Mouse (Mus musculus) urinary bladder, postnatal 14 days (tissue): ENCODE measurements around the gene Foxm1.

Source experiments
- DNase-seq: peaks from one replicate; pipeline ENCODE4 v3.0.0; 2021; ENCODE audit warnings: low spot score

The Foxm1 gene

GRCm38 (mm10) chr6:128362381-128363006 is at the start of gene Foxm1, which contains the start of gene Rhno1:
Gene Foxm1 (plus strand): TSS chr6:128362967.
Gene Rhno1 (minus strand): TSS chr6:128362911.
- peak; percentile 87 for DNase-seq

GRCm38 (mm10) chr6:128314796-128315195 is 48.0 kb upstream of the Foxm1 start:
- DNase-seq, result no peak

DNA sequence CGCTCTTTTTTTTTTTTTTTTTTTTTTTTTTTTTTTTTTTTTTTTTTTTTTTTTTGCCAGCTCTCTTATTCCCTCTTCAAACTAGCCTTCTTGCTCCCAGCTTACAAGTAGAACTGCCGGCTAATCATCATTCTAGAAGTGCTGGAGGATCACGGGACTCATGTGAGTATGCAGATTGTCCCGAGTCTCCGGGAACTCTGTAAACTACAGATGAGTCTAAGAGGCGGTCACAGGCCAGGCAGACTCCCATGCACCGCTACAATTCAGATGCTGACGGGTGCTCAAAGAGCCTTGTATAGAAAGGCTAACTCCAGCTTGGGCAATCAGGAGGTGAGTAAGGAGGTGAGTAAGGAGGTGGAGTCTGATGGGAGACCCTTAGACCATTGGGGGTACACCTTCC is 47.2 kb upstream of the Foxm1 start:
- no peak for DNase-seq

DNA sequence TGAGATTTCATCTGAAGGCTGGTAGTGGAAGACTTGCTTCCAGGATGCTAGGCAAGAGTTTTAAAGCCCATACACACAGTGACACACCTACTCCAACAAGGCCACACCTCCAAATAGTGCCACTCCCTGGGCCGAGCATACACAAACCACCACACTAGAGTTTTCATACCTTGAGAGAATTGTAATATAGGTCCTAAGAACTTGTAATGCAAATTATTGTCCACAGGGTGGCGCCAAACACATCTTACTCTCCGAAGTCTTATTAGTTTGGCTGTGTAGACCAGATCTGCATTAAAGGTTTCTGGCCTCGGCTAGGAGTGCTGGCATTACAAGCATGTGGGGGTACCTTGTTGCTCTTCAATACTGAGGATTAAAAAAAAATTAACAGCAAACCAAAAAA is 44.5 kb upstream of the Foxm1 start:
- DNase-seq, result peak; percentile 60

DNA sequence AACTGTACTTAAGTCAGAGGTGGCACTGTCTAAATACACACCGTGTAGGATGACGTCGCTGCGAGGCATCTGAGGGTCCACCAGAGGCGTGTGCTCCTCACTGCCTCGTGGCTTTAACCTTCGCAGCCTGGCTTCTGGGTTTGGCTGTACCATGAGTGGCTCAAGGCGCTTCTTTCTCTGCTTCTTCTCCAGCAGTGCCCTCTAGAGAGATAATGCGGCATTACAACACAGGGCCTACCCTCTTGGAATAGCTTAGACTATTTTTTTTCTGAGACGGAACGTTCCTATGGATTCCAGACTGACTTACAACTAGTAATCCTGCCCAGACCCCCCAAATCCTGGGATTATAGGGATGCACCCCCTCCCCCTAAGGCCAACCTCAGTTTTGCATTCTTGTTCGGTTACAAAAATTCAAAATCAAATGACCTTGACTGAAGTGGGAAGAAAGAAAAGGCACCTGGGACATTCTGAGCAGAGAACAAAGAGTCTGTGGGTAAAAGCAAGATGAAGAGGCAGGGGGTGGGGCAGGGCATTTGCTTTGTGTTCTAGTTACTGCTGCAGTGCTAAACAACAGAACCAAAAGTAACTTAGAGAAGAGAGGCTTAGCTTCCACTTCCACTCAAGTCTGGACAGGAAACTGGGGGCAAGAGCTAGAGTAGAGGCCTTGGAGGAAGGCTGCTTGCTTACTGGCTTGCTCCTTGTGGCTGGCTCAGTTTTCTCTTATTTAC is 28.2 kb upstream of the Foxm1 start:
- DNase-seq, result peak; percentile 85

- DNase-seq, result no peak
These were observed 25.3 kb upstream of the Foxm1 start for GRCm38 (mm10) chr6:128337467-128337866.

DNA sequence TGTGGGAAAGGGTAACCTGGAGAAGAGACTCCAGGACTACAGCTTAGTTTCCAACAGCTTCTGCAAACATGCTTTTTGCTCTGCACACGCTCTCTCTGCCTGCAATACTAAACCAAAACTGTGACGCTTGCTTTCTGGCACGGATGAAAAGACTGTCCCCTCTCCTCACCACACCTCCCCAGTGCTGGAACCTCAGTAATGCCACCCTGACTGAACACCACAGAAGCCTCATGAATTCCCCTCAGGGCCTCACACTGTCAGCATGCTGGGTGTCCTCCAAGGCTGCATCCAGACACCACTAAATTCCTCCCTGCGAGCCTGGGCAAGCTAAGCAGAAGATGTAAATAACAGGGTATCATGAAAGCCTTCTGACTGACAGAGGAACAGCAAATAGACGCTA is 23.9 kb upstream of the Foxm1 start:
- DNase-seq, result no peak

- DNase-seq, result no peak
These were observed 20.6 kb upstream of the Foxm1 start for GRCm38 (mm10) chr6:128341956-128342723.

DNA sequence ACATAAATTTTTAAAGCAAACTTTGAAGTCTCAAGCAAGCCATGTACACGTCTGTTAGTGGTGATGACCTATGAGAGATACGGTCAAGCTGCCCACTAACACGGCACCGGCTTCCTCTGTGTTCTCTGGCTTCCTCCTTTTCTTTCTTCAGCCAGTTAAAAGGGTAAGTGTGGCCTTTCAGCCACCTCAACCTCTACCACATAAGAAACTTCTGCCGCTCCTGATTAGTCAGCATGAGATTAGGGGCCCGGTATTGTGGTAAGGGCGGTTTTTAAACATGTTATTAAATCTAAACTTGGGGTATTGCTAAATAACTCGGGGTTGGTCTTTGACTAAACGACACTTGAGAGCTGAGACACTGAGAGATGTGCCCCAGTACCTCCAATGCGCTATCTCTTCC is 17.1 kb upstream of the Foxm1 start:
- no peak for DNase-seq

DNA sequence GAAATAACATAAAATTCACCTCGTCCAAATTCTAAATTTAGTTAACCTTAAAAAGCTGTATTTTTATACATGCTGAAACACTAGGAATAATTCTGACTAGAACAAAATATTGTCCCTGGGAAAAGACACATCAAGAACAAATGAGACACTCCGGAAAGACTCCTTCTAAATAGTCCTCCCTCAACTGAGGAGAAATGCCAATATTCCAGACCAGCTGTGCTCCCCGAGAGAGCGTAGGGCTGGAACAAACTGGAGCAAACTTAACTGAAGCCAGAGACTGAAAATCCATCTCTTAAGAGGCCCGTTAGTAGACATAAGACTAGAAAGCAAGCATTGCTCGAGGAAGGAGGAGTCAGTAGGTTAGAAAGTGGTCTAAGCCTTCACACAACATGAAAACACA is 16.0 kb upstream of the Foxm1 start:
- no peak for DNase-seq

DNA sequence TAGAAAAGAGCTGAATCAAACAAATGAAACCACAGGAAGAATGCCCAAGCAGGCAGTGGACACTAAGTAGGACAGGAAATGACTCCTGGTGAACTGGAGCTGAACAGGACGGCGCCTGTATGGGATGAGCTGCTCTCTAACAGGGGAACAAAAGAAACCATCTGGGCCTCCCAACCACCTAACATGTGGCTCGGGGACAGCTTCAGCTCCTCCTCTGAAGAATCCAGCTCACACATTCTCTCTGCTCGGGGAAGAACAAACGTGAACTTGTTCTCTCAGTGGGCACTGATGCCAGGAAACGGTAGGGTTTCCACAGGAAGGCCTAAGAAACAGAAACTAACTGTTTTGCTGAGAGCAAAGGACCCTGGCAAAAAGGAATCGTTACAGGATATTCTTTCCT is 13.1 kb upstream of the Foxm1 start:
- no peak for DNase-seq

- no peak for DNase-seq
These were observed 8.6 kb upstream of the Foxm1 start for GRCm38 (mm10) chr6:128354140-128354539.

DNA sequence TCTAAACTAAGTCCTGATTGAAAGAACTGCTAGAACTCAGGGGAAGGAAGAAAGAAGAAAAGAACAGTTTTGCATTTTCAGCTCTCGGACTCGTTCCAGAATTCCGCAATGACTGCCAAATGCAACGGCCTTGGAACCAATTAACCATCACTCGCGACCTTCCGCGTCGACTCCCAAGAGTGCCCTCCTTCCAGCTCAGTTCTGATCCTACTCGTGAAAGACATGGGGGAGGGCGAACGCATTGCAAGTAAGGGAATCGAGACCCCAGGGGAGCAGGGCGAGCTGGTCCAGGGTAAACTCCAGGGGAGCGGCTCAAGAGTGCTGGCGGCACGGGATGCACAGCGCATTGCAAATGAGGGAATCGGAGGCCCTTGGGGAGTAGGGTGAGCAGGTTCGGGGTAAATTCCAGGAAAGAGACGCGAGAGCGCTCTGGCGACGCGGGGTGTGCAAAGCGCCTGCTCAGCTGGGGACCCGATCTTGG is 7.5 kb upstream of the Foxm1 start:
- DNase-seq, result peak; percentile 20

DNA sequence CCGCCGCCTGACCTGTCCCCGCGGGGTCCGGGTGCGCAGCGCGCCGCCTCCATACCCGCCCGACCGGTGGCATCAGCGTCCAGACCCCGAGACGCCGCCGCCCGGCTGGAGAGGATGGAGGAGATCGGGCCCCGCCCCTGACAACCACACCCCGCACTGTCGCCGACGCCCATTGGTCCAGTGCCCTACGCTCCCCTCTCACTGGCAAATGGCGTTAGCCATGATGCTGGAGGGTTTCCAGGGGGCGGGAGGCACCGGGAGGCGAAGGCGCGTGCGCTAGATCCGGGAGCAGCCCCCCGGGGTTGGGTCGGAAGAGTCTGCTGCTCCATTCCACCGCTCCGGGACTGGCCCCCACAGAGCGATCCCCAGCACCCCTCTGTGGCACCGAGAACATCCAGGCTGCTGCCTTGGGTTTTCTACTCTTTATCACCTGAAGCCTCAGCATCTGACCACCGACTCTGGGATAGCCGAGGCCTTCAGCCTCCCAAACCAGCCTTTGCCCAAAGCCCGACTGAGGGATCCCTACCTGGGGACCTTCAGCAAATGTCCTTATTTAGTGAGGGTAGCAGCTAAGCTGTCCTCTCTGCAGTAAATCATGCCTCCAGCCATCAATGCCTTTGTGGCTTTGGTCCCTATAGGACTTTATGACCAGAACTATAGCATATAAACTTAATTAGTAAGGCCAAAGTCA is 6.9 kb upstream of the Foxm1 start, which contains the start of gene Tulp3:
Gene Tulp3, minus strand, starts transcription at position 126 of the 691 bp plus-strand sequence.
- peak; percentile 96 for DNase-seq

- peak; percentile 54 for DNase-seq
These were observed 3.8 kb upstream of the Foxm1 start for GRCm38 (mm10) chr6:128358999-128359398.

GRCm38 (mm10) chr6:128361901-128362300 is 866 bp upstream of the Foxm1 start:
- no peak for DNase-seq

- no peak for DNase-seq
These were observed 449 bp downstream of the Foxm1 start for GRCm38 (mm10) chr6:128363007-128363825.

DNA sequence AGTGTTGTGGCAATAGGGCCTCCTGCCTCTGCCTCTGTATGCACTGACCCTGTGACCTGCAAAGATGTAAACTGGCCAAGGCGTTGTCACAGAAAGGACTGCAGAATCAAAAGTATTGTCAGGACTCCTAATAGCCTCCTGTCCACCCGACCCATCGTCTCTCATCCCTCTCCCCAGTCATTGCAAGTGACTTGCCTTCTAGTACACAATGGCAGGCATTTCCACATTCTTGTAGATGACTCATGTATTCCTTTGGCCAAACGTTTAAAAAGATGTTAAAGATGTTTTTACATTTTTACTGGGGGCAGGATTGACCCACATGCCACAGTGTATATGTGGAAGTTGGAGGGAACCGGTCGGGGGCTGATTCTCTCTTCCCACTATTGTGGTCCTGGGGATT is 2.0 kb downstream of the Foxm1 start:
- no peak for DNase-seq

GRCm38 (mm10) chr6:128366466-128366865 is 3.7 kb downstream of the Foxm1 start:
- no peak for DNase-seq

GRCm38 (mm10) chr6:128370040-128370439 is 7.3 kb downstream of the Foxm1 start:
- no peak for DNase-seq

GRCm38 (mm10) chr6:128375192-128375591 is 12.4 kb downstream of the Foxm1 start, which contains the start of the genes Tex52 and Gm44596:
Gene Tex52 (plus strand): TSS chr6:128375456.
Gene Gm44596 (plus strand): TSS chr6:128375503.
- no peak for DNase-seq
